Mouse (Mus musculus): ENCODE data around the gene Iqsec2. TPM values are rescaled to one million over a fixed set of nuclear protein-coding genes. Genes with fewer than 3 reads are reported as not detected.
A peak's percentile ranks its signal among the peaks of the same experiment; 100 is the strongest.
"Not testable (repeated sequence)": the region's sequence is repeated elsewhere in the genome, so short reads cannot be mapped to it uniquely, and the experiment has no call there.

The Iqsec2 gene
- polyA plus RNA-seq, 1 experiment from 2014 or later: 4.2 TPM

DNA sequence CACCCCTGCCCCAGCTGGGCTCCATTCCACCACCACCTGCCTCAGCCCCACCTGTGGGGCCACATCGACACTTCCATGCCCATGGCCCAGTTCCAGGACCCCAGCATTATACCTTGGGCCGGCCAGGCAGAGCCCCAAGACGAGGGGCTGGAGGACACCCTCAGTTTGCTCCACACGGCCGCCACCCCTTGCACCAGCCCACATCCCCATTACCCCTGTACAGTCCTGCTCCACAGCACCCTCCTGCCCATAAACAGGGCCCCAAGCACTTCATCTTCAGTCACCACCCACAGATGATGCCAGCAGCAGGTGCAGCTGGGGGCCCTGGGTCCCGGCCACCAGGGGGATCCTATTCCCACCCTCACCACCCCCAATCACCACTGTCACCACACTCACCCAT, 79.2 kb downstream of the Iqsec2 start:
- Histone ChIP-seq H3K9ac (no peak overlapping the region), H3K9me3 (ENCODE audit: low read depth, low read length) (no peaks in the 10 kb centered on the region), H3K4me2 (no peak overlapping the region), H3K4me3 (ENCODE audit: low read depth, low read length) (no peak overlapping the region), H3K27me3 (ENCODE audit: insufficient read depth, low read length) (peaks cover 5% of the 10 kb centered on the region; the same call in 1 of the 2 replicates), H3K36me3 (ENCODE audit: insufficient read depth) (no peaks in the 10 kb centered on the region), H3K27ac (ENCODE audit: low read depth) (no peak overlapping the region), H3K4me1 (ENCODE audit: insufficient read depth) (no peaks in the 10 kb centered on the region)
- TF ChIP-seq CTCF (IDR thresholded peaks at IDR 0.05; ENCODE audit: low read depth): no peak
- ATAC-seq (ENCODE audit: insufficient read depth) (no peak), DNase-seq (no peak)
- 87% methylated on average over 6 of the region's 6 CpGs for WGBS

DNA sequence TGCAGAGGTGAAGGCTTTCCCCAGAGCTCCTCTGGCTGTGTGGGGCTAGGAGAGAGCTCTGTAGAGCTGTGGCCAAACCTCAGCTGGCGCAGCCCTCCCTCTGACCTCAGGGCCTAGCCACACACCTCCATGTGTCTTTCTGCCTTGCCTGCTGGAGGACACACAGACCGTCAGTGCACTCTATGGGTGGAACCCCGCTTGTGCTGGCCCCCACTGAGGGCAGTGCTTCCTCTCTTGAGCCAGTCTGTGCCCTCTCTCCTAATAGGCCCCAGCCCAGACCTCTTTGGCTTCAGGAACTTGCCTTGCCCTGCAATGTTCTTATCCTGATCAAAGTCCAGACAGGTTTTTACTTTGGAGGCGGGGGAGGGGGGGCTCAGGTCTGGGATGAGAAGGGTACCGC, 80.2 kb downstream of the Iqsec2 start:
- H3K36me3 ChIP-seq (ENCODE audit: insufficient read depth): no peaks in the 10 kb centered on the region
- no peak overlapping the region for H3K27ac ChIP-seq (ENCODE audit: low read depth)
- H3K9me3 ChIP-seq (ENCODE audit: low read depth, low read length): no peaks in the 10 kb centered on the region
- DNase-seq: no peak
- no peak; the same call in 1 of the 2 replicates for ATAC-seq (ENCODE audit: insufficient read depth)
- H3K4me3 ChIP-seq (ENCODE audit: low read depth, low read length): no peak overlapping the region
- TF ChIP-seq CTCF (IDR thresholded peaks at IDR 0.05; ENCODE audit: low read depth): no peak
- WGBS: 80% methylated on average over 5 of the region's 5 CpGs
- H3K9ac ChIP-seq: no peak overlapping the region
- no peak overlapping the region for H3K4me2 ChIP-seq
- peaks cover 5% of the 10 kb centered on the region; the same call in 1 of the 2 replicates for H3K27me3 ChIP-seq (ENCODE audit: insufficient read depth, low read length)
- H3K4me1 ChIP-seq (ENCODE audit: insufficient read depth): no peaks in the 10 kb centered on the region

GRCm38 (mm10) chrX:152232781-152233763, 89.0 kb downstream of the Iqsec2 start, which contains the start of gene Kdm5c:
Gene Kdm5c, plus strand, starts transcription at chrX:152233020.
- no peaks in the 10 kb centered on the region for H3K9me3 ChIP-seq (ENCODE audit: low read depth, low read length)
- TF ChIP-seq CTCF (IDR thresholded peaks at IDR 0.05; ENCODE audit: low read depth): no peak
- WGBS: 1% methylated on average over 63 of the region's 69 CpGs
- H3K4me2 ChIP-seq: peak within 1 kb of the TSS; percentile 69
- peak within 1 kb of the TSS; percentile 67; the same call in 1 of the 2 replicates for H3K27ac ChIP-seq (ENCODE audit: low read depth)
- no peaks in the 10 kb centered on the region for H3K4me1 ChIP-seq (ENCODE audit: insufficient read depth)
- DNase-seq (peak; percentile 99), ATAC-seq (ENCODE audit: insufficient read depth) (peak; percentile 99)
- peaks cover 10% of the 10 kb centered on the region; the same call in 1 of the 2 replicates for H3K36me3 ChIP-seq (ENCODE audit: insufficient read depth)
- no peaks in the 10 kb centered on the region for H3K27me3 ChIP-seq (ENCODE audit: insufficient read depth, low read length)
- H3K9ac ChIP-seq: peak within 1 kb of the TSS; percentile 76
- H3K4me3 ChIP-seq (ENCODE audit: low read depth, low read length): peak within 1 kb of the TSS; percentile 57

GRCm38 (mm10) chrX:152234125-152234524, 90.1 kb downstream of the Iqsec2 start:
- H3K9me3 ChIP-seq (ENCODE audit: low read depth, low read length): no peaks in the 10 kb centered on the region
- peaks cover 20% of the 10 kb centered on the region; the same call in 1 of the 2 replicates for H3K36me3 ChIP-seq (ENCODE audit: insufficient read depth)
- WGBS: 18% methylated on average over 3 of the region's 3 CpGs
- H3K4me3 ChIP-seq (ENCODE audit: low read depth, low read length): peak overlapping the region; percentile 57
- H3K4me1 ChIP-seq (ENCODE audit: insufficient read depth): no peaks in the 10 kb centered on the region
- ATAC-seq (ENCODE audit: insufficient read depth) (no peak), DNase-seq (peak; percentile 1)
- H3K27ac ChIP-seq (ENCODE audit: low read depth): no peak overlapping the region
- no peak for TF ChIP-seq CTCF (IDR thresholded peaks at IDR 0.05; ENCODE audit: low read depth)
- H3K4me2 ChIP-seq: peak overlapping the region; percentile 69
- H3K9ac ChIP-seq: peak overlapping the region; percentile 76
- H3K27me3 ChIP-seq (ENCODE audit: insufficient read depth, low read length): no peaks in the 10 kb centered on the region

DNA sequence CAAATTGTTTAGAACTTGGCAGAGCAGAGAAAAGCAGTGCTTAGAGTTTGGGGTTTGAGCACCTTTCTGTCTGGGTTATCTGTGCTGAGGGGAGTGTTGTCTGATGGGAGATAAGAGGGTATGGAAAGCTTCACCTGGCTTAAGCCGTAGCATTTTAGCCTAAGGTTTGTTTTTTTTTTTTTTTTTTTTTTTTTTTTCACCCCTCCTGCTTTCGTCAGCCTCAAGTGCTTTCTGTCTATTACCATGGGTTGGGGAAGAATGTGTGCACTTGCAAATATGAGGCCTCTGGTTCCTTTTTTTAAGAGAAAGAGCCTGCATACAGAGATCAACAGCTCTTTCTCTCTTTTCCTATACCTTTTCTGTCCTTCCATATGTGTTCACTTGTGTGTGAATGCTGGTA, 91.7 kb downstream of the Iqsec2 start:
- Histone ChIP-seq H3K27me3 (ENCODE audit: insufficient read depth, low read length) (no peaks in the 10 kb centered on the region), H3K9me3 (ENCODE audit: low read depth, low read length) (no peaks in the 10 kb centered on the region), H3K9ac (no peak overlapping the region), H3K36me3 (ENCODE audit: insufficient read depth) (peaks cover 36% of the 10 kb centered on the region), H3K27ac (ENCODE audit: low read depth) (no peak overlapping the region), H3K4me1 (ENCODE audit: insufficient read depth) (no peaks in the 10 kb centered on the region), H3K4me2 (peak overlapping the region; percentile 69), H3K4me3 (ENCODE audit: low read depth, low read length) (0 out of 2 replicates have a peak overlapping the region, but pooled peaks have one; percentile 6)
- no peak for ATAC-seq (ENCODE audit: insufficient read depth)
- TF ChIP-seq CTCF (IDR thresholded peaks at IDR 0.05; ENCODE audit: low read depth): no peak
- no peak for DNase-seq
- WGBS: 54% methylated on average over 2 of the region's 2 CpGs

DNA sequence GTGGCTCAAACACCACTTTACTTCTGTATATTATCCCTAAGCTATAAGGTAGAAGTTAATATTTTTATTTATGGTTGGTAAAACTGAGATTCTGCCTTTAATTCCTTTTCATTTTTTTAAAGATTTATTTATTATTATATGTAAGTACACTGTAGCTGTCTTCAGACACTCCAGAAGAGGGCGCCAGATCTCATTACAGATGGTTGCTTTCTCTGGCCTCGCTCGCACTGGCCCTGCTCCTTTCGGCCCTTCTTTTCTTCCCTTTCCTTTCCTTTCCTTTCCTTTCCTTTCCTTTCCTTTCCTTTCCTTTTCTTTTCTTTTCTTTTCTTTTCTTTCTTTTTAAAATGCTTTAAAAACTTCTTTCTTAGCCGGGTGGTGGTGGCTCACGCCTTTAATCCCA, 99.1 kb downstream of the Iqsec2 start:
- H3K9ac ChIP-seq; ATAC-seq (ENCODE audit: insufficient read depth); DNase-seq; H3K4me3 ChIP-seq (ENCODE audit: low read depth, low read length); H3K9me3 ChIP-seq (ENCODE audit: low read depth, low read length); H3K27ac ChIP-seq (ENCODE audit: low read depth); H3K4me1 ChIP-seq (ENCODE audit: insufficient read depth); H3K4me2 ChIP-seq; H3K27me3 ChIP-seq (ENCODE audit: insufficient read depth, low read length): not testable (repeated sequence)
- H3K36me3 ChIP-seq (ENCODE audit: insufficient read depth): peaks cover 95% of the 10 kb centered on the region
- WGBS: 80% methylated on average over 6 of the region's 6 CpGs

GRCm38 (mm10) chrX:152244492-152245189, 100.6 kb downstream of the Iqsec2 start:
- Histone ChIP-seq H3K9me3 (ENCODE audit: low read depth, low read length) (no peaks in the 10 kb centered on the region), H3K27me3 (ENCODE audit: insufficient read depth, low read length) (no peaks in the 10 kb centered on the region), H3K36me3 (ENCODE audit: insufficient read depth) (peaks cover 94% of the 10 kb centered on the region), H3K4me2 (no peak overlapping the region), H3K4me3 (ENCODE audit: low read depth, low read length) (no peak overlapping the region), H3K4me1 (ENCODE audit: insufficient read depth) (no peaks in the 10 kb centered on the region), H3K9ac (no peak overlapping the region), H3K27ac (ENCODE audit: low read depth) (no peak overlapping the region)
- ATAC-seq (ENCODE audit: insufficient read depth) (no peak), DNase-seq (no peak)
- no peak for TF ChIP-seq CTCF (IDR thresholded peaks at IDR 0.05; ENCODE audit: low read depth)
- 96% methylated on average over 2 of the region's 2 CpGs for WGBS

Measured in lung, embryonic 14.5 days (tissue).